14 mouse cellular contexts compared by ENCODE assay signal in the genomic region with DNA sequence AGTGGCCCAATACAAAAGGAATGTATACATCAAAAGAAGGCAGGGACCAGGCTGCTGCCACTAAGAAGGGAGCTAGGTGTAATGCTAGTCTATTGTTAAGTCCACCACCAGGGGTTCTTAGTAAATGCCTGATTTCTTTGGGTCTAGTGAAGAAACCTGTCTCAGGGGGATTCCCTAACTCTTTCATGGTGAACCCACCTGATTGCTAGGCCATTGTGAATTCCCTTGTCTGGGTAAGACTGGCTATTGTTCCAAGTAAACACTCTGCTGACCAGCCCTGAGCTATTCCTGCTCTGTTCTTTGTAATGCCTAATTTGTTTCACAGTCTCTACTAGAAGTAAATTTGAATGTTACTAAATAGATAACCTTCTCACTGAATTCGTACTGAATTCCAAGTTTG. TPM values are rescaled to one million over a fixed set of nuclear protein-coding genes. Genes with fewer than 3 reads are reported as not detected.
"Had no signal": no experiment of that assay in that cellular context is flagged by ENCODE, and none has a peak within 500 bp of the region (broad histone marks: within the 10 kb centered on the region; RNA-seq: fewer than 3 reads in every experiment).

No protein-coding gene starts in this region.

RNA-seq across cellular contexts. Expression of gene Olfr1497, which starts 7.5 kb away (rescaled TPM):
- total RNA-seq: common myeloid progenitor, adult 5-6 weeks; forebrain, postnatal 0 days; gastrocnemius, adult 18-20 months; gastrocnemius, adult 2 months; gastrocnemius, adult 8-10 months; gastrocnemius, postnatal 10 days; gastrocnemius, postnatal 14 days; gastrocnemius, postnatal 25 days; gastrocnemius, postnatal 36 days; gastrocnemius, postnatal 4 days; granulocyte monocyte progenitor cell, adult 5-6 weeks; heart, adult 18-20 months; heart, adult 2 months; heart, adult 8-10 months had no signal

RNA-seq across cellular contexts. Expression of gene Olfr1499, which starts 13.8 kb away (rescaled TPM):
- total RNA-seq: common myeloid progenitor, adult 5-6 weeks; forebrain, postnatal 0 days; gastrocnemius, adult 18-20 months; gastrocnemius, adult 2 months; gastrocnemius, adult 8-10 months; gastrocnemius, postnatal 10 days; gastrocnemius, postnatal 14 days; gastrocnemius, postnatal 25 days; gastrocnemius, postnatal 36 days; gastrocnemius, postnatal 4 days; granulocyte monocyte progenitor cell, adult 5-6 weeks; heart, adult 18-20 months; heart, adult 2 months; heart, adult 8-10 months had no signal

RNA-seq across cellular contexts. Expression of gene Olfr1500, which starts 24.8 kb away (rescaled TPM):
- total RNA-seq: common myeloid progenitor, adult 5-6 weeks; forebrain, postnatal 0 days; gastrocnemius, adult 18-20 months; gastrocnemius, adult 2 months; gastrocnemius, adult 8-10 months; gastrocnemius, postnatal 10 days; gastrocnemius, postnatal 14 days; gastrocnemius, postnatal 25 days; gastrocnemius, postnatal 36 days; gastrocnemius, postnatal 4 days; granulocyte monocyte progenitor cell, adult 5-6 weeks; heart, adult 18-20 months; heart, adult 2 months; heart, adult 8-10 months had no signal

RNA-seq across cellular contexts. Expression of gene Olfr1496, which starts 27.8 kb away (rescaled TPM):
- total RNA-seq: common myeloid progenitor, adult 5-6 weeks; forebrain, postnatal 0 days; gastrocnemius, adult 18-20 months; gastrocnemius, adult 2 months; gastrocnemius, adult 8-10 months; gastrocnemius, postnatal 10 days; gastrocnemius, postnatal 14 days; gastrocnemius, postnatal 25 days; gastrocnemius, postnatal 36 days; gastrocnemius, postnatal 4 days; granulocyte monocyte progenitor cell, adult 5-6 weeks; heart, adult 18-20 months; heart, adult 2 months; heart, adult 8-10 months had no signal

RNA-seq across cellular contexts. Expression of gene Olfr1495, which starts 41.1 kb away (rescaled TPM):
- total RNA-seq: common myeloid progenitor, adult 5-6 weeks; forebrain, postnatal 0 days; gastrocnemius, adult 18-20 months; gastrocnemius, adult 2 months; gastrocnemius, adult 8-10 months; gastrocnemius, postnatal 10 days; gastrocnemius, postnatal 14 days; gastrocnemius, postnatal 25 days; gastrocnemius, postnatal 36 days; gastrocnemius, postnatal 4 days; granulocyte monocyte progenitor cell, adult 5-6 weeks; heart, adult 18-20 months; heart, adult 2 months; heart, adult 8-10 months had no signal
